Mouse (Mus musculus) forebrain, postnatal 0 days (tissue): ENCODE results near the gene Amhr2. TPM values are rescaled to one million over a fixed set of nuclear protein-coding genes. Genes with fewer than 3 reads are reported as not detected.
A peak's percentile ranks its signal among the peaks of the same experiment; 100 is the strongest.

Experiments
- ATAC-seq: fragments of 200-750 bp; cut with Nextera tagmentation; 2 replicates; pipeline ENCODE4 v1.8.0; 2017; ENCODE audit warnings: mild to moderate bottlenecking, moderate library complexity
- DNase-seq: peaks from one replicate; pipeline ENCODE4 v3.0.0-alpha.2; 2015
- H3K27ac ChIP-seq: fragments of 300-500 bp; sonication (generic); 2 replicates; pipeline ENCODE4 v1.5.1; 2014; ENCODE audit warnings: low read depth, mild to moderate bottlenecking, antibody characterized with exemption, low read length, moderate library complexity, mixed read lengths
- H3K27me3 ChIP-seq: fragments of 300-500 bp; sonication (generic); 2 replicates; pipeline ENCODE4 v1.6.1; 2014; ENCODE audit warnings: mild to moderate bottlenecking, low read length, mixed read lengths; ENCODE audit not compliant: insufficient read depth
- H3K36me3 ChIP-seq: fragments of 300-500 bp; sonication (generic); 2 replicates; pipeline ENCODE4 v1.6.1; 2014; ENCODE audit warnings: mild to moderate bottlenecking, moderate library complexity; ENCODE audit not compliant: insufficient read depth
- H3K4me1 ChIP-seq: fragments of 300-500 bp; sonication (generic); 2 replicates; pipeline ENCODE4 v1.6.1; 2014; ENCODE audit warnings: antibody characterized with exemption; ENCODE audit not compliant: insufficient read depth
- H3K4me2 ChIP-seq: fragments of 300-500 bp; sonication (generic); 2 replicates; pipeline ENCODE4 v1.6.1; 2014; ENCODE audit warnings: low read depth, mild to moderate bottlenecking, moderate library complexity
- H3K4me3 ChIP-seq: fragments of 300-500 bp; sonication (generic); 2 replicates; pipeline ENCODE4 v1.5.1; 2014; ENCODE audit warnings: low read depth, low read length, mixed read lengths
- H3K9ac ChIP-seq: fragments of 300-500 bp; sonication (generic); 2 replicates; pipeline ENCODE4 v1.6.1; 2014; ENCODE audit warnings: mild to moderate bottlenecking
- H3K9me3 ChIP-seq: fragments of 300-500 bp; sonication (generic); 2 replicates; pipeline ENCODE4 v1.6.1; 2016; ENCODE audit warnings: low read length
- CTCF ChIP-seq: sonication (generic); IDR thresholded peaks from 2 replicates; pipeline ENCODE4 v1.5.1; 2016; ENCODE audit warnings: antibody characterized with exemption, control low read depth, low read depth
- WGBS: fragments of 180-500 bp; shearing (Covaris S2); extraction: QIAGEN DNeasy Blood & Tissue Kit; methylation state at CpG from one replicate; pipeline ENCODE4 v1.1.7; 2014; 5-methylcytosine and 5-hydroxymethylcytosine counted together
- polyA plus RNA-seq: library from polyadenylated mRNA; unstranded; fragments of >200 nt; fragmentation: Nextera tagmentation; extraction: Ambion mirVana; gene quantifications from 2 replicates; pipeline ENCODE4 v1.2.1, GENCODE M21; 2015
- total RNA-seq: library from RNA; depleted of rRNA; stranded (reverse); fragments of >200 nt; gene quantifications from 2 replicates; pipeline ENCODE4 v1.2.3, GENCODE M21; 2014

Amhr2 gene
- total and polyA plus RNA-seq, 2 experiments from 2014 or later, result 0.65 to 1.1 TPM

- no peaks in the 10 kb centered on the region for H3K4me1 ChIP-seq
- no peak overlapping the region for H3K27ac ChIP-seq
- no peaks in the 10 kb centered on the region for H3K9me3 ChIP-seq
- WGBS, result 86% methylated on average over 1 of the region's 1 CpGs
- no peak overlapping the region for H3K4me3 ChIP-seq
- DNase-seq, result no peak
- no peaks in the 10 kb centered on the region for H3K27me3 ChIP-seq
- H3K36me3 ChIP-seq, result peaks cover 72% of the 10 kb centered on the region
- H3K9ac ChIP-seq, result no peak overlapping the region
- TF ChIP-seq CTCF, result no peak
- no peak overlapping the region for H3K4me2 ChIP-seq
- ATAC-seq, result no peak
Observed at GRCm38 (mm10) chr15:102487664-102488063, 42.5 kb downstream of the Amhr2 start.

GRCm38 (mm10) chr15:102498322-102498721 lies 53.2 kb downstream of the Amhr2 start:
- no peak for TF ChIP-seq CTCF
- no peaks in the 10 kb centered on the region for H3K27me3 ChIP-seq
- 77% methylated on average over 3 of the region's 3 CpGs for WGBS
- no peak overlapping the region for H3K4me3 ChIP-seq
- no peak for ATAC-seq
- H3K36me3 ChIP-seq, result peaks cover 79% of the 10 kb centered on the region
- H3K27ac ChIP-seq, result no peak overlapping the region
- H3K4me2 ChIP-seq, result no peak overlapping the region
- no peaks in the 10 kb centered on the region for H3K4me1 ChIP-seq
- DNase-seq, result no peak
- no peak overlapping the region for H3K9ac ChIP-seq
- H3K9me3 ChIP-seq, result no peaks in the 10 kb centered on the region

GRCm38 (mm10) chr15:102499370-102499769 lies 54.2 kb downstream of the Amhr2 start:
- H3K4me1 ChIP-seq, result no peaks in the 10 kb centered on the region
- H3K36me3 ChIP-seq, result peaks cover 82% of the 10 kb centered on the region
- H3K4me2 ChIP-seq, result no peak overlapping the region
- no peak for ATAC-seq
- no peak for DNase-seq
- no peak overlapping the region for H3K27ac ChIP-seq
- 69% methylated on average over 3 of the region's 3 CpGs for WGBS
- no peak overlapping the region for H3K4me3 ChIP-seq
- no peaks in the 10 kb centered on the region for H3K27me3 ChIP-seq
- no peaks in the 10 kb centered on the region for H3K9me3 ChIP-seq
- no peak for TF ChIP-seq CTCF
- H3K9ac ChIP-seq, result no peak overlapping the region

- TF ChIP-seq CTCF, result no peak
- Histone ChIP-seq H3K4me2 (no peak overlapping the region), H3K4me1 (no peaks in the 10 kb centered on the region), H3K36me3 (peaks cover 84% of the 10 kb centered on the region), H3K9ac (no peak overlapping the region), H3K27ac (no peak overlapping the region), H3K4me3 (no peak overlapping the region), H3K27me3 (no peaks in the 10 kb centered on the region), H3K9me3 (no peaks in the 10 kb centered on the region)
- WGBS, result 91% methylated on average over 6 of the region's 6 CpGs
- ATAC-seq (no peak), DNase-seq (no peak)
Observed at GRCm38 (mm10) chr15:102499851-102500250, 54.7 kb downstream of the Amhr2 start.

GRCm38 (mm10) chr15:102500479-102500878 lies 55.3 kb downstream of the Amhr2 start:
- no peaks in the 10 kb centered on the region for H3K9me3 ChIP-seq
- ATAC-seq (no peak), DNase-seq (no peak)
- 90% methylated on average over 5 of the region's 5 CpGs for WGBS
- no peaks in the 10 kb centered on the region for H3K27me3 ChIP-seq
- TF ChIP-seq CTCF, result no peak
- H3K36me3 ChIP-seq, result peaks cover 84% of the 10 kb centered on the region
- no peak overlapping the region for H3K27ac ChIP-seq
- no peak overlapping the region for H3K4me2 ChIP-seq
- no peak overlapping the region for H3K4me3 ChIP-seq
- H3K9ac ChIP-seq, result no peak overlapping the region
- no peaks in the 10 kb centered on the region for H3K4me1 ChIP-seq

- H3K36me3 ChIP-seq, result peaks cover 86% of the 10 kb centered on the region
- no peak overlapping the region for H3K4me2 ChIP-seq
- no peaks in the 10 kb centered on the region for H3K4me1 ChIP-seq
- no peaks in the 10 kb centered on the region for H3K27me3 ChIP-seq
- ATAC-seq (peak; percentile 21; the same call in 1 of the 2 replicates), DNase-seq (no peak)
- no peak overlapping the region for H3K4me3 ChIP-seq
- H3K9ac ChIP-seq, result no peak overlapping the region
- 90% methylated on average over 19 of the region's 19 CpGs for WGBS
- no peak overlapping the region for H3K27ac ChIP-seq
- no peaks in the 10 kb centered on the region for H3K9me3 ChIP-seq
- no peak for TF ChIP-seq CTCF
Observed at GRCm38 (mm10) chr15:102501084-102501814, 56.1 kb downstream of the Amhr2 start.

GRCm38 (mm10) chr15:102502254-102502840 lies 57.2 kb downstream of the Amhr2 start:
- Histone ChIP-seq H3K27ac (no peak overlapping the region), H3K9ac (no peak overlapping the region), H3K4me1 (no peaks in the 10 kb centered on the region), H3K9me3 (no peaks in the 10 kb centered on the region), H3K4me3 (no peak overlapping the region), H3K36me3 (peaks cover 86% of the 10 kb centered on the region), H3K4me2 (no peak overlapping the region), H3K27me3 (no peaks in the 10 kb centered on the region)
- 80% methylated on average over 9 of the region's 9 CpGs for WGBS
- DNase-seq, result no peak
- TF ChIP-seq CTCF, result no peak
- ATAC-seq, result no peak
